Mouse (Mus musculus) myocyte (in vitro differentiated cells): ENCODE results near the gene Nubpl.

ENCODE experiments used
- CEBPB ChIP-seq: IDR thresholded peaks from 2 replicates; pipeline ENCODE4 v1.6.1; 2011; ENCODE audit warnings: mild to moderate bottlenecking, moderate library complexity; ENCODE audit not compliant: poor library complexity, insufficient read depth, severe bottlenecking
- E2F4 ChIP-seq: IDR thresholded peaks from one replicate; pipeline ENCODE4 v1.6.1; 2011; ENCODE audit warnings: mild to moderate bottlenecking, control low read depth, moderate library complexity; ENCODE audit not compliant: insufficient read depth
- MAX ChIP-seq: IDR thresholded peaks from one replicate; pipeline ENCODE4 v1.6.1; 2011; ENCODE audit warnings: low read depth, mild to moderate bottlenecking, control low read depth
- MYOD1 ChIP-seq, 3 experiments: IDR thresholded peaks; one replicate each; pipeline ENCODE4 v1.6.1; 2011; ENCODE audit warnings: control low read depth in 2 of 3, low read depth in 2 of 3, mild to moderate bottlenecking in 2 of 3, moderate library complexity in 1 of 3; ENCODE audit not compliant: insufficient read length in 2 of 3, control insufficient read depth in 1 of 3
- MYOG ChIP-seq, 3 experiments: IDR thresholded peaks; one replicate each; pipeline ENCODE4 v1.6.1; 2011; ENCODE audit warnings: control low read depth in 2 of 3, low read depth in 2 of 3, mild to moderate bottlenecking in 2 of 3; ENCODE audit not compliant: insufficient read length in 2 of 3, control insufficient read depth in 1 of 3, insufficient read depth in 1 of 3
- POLR2A ChIP-seq: IDR thresholded peaks from one replicate; pipeline ENCODE4 v1.6.1; 2011; ENCODE audit warnings: low read depth, mild to moderate bottlenecking, control low read depth, moderate library complexity; ENCODE audit not compliant: insufficient read length
- POLR2AphosphoS2 ChIP-seq: IDR thresholded peaks from one replicate; pipeline ENCODE4 v1.6.1; 2011; ENCODE audit warnings: low read depth, control low read depth; ENCODE audit not compliant: insufficient read length
- REST ChIP-seq: IDR thresholded peaks from one replicate; pipeline ENCODE4 v1.6.1; 2011; ENCODE audit warnings: mild to moderate bottlenecking, control low read depth, moderate library complexity; ENCODE audit not compliant: insufficient read depth, insufficient read length
- SRF ChIP-seq: IDR thresholded peaks from one replicate; pipeline ENCODE4 v1.6.1; 2011; ENCODE audit warnings: low read depth; ENCODE audit not compliant: control insufficient read depth, insufficient read length
- TCF12 ChIP-seq: IDR thresholded peaks from one replicate; pipeline ENCODE4 v1.6.1; 2011; ENCODE audit warnings: mild to moderate bottlenecking, control low read depth; ENCODE audit not compliant: poor library complexity, insufficient read depth, severe bottlenecking
- TCF3 ChIP-seq: IDR thresholded peaks from one replicate; pipeline ENCODE4 v1.6.1; 2011; ENCODE audit warnings: low read depth, control low read depth; ENCODE audit not compliant: insufficient read length
- USF1 ChIP-seq: IDR thresholded peaks from one replicate; pipeline ENCODE4 v1.6.1; 2011; ENCODE audit warnings: low read depth, mild to moderate bottlenecking, control low read depth, moderate library complexity

DNA sequence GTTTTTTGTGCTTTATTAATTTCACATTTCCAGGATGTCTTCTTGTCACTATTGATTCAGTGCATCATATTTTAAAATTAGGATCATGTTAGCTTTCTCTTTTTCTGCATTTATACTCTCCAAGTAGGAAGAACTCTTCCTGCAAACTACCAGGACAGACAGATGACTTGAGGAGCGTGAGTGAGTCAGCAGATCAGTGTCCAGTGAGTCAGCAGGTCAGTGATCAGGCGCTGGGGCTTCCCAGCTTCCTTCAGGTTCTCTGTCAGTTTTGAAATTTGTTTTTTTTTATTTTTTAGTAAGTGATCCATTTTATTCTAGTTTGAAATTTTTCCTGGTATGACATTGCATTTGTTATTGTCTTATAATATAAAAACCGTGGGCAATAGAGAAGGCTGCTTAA, 131.2 kb downstream of the Nubpl start:
- TF ChIP-seq POLR2A (no peak), MAX (no peak), TCF12 (no peak), E2F4 (no peak), USF1 (no peak), CEBPB (no peak), POLR2AphosphoS2 (no peak), TCF3 (no peak), MYOD1 (IDR thresholded peaks at IDR 0.05; ENCODE audit: control insufficient read depth in 1 of 3, insufficient read length in 2 of 3, low read depth in 2 of 3) (no peak), MYOG (IDR thresholded peaks at IDR 0.05; ENCODE audit: control insufficient read depth in 1 of 3, insufficient read depth in 1 of 3, insufficient read length in 2 of 3, low read depth in 2 of 3) (no peak), REST (no peak), SRF (no peak)
